Mouse (Mus musculus): Measurements from ENCODE around the gene Syngap1. TPM values are rescaled to one million over a fixed set of nuclear protein-coding genes. Genes with fewer than 3 reads are reported as not detected.
"Not testable (repeated sequence)": the region's sequence is repeated elsewhere in the genome, so short reads cannot be mapped to it uniquely, and the experiment has no call there.

Gene Syngap1
- total RNA-seq, 2 experiments from 2014 or later, result 4.1 to 6.4 TPM

- DNase-seq, result not testable (repeated sequence)
- intact Hi-C loops (cut with DNase I), result loop anchor here (10.0 kb wide), 1 partner anchor 63 kb away; the partner anchor contains the start of gene Kifc5b
Measured at GRCm38 (mm10) chr17:26977354-26977753, 36.3 kb downstream of the Syngap1 start.

GRCm38 (mm10) chr17:26979426-26979825 lies 38.4 kb downstream of the Syngap1 start:
- intact Hi-C loops (cut with DNase I), result loop anchor here (10.0 kb wide), 1 partner anchor 65 kb away; the partner anchor contains the start of gene Kifc5b

GRCm38 (mm10) chr17:26981050-26981449 lies 40.0 kb downstream of the Syngap1 start:
- intact Hi-C loops (cut with DNase I), result no loop called here
- no peak for DNase-seq

More at GRCm38 (mm10) chr17:26979426-26979825, 38.4 kb downstream of the Syngap1 start:
- DNase-seq, result no peak

- intact Hi-C loops (cut with DNase I), result no loop called here
- DNase-seq, result no peak
Measured at GRCm38 (mm10) chr17:26983382-26983781, 42.3 kb downstream of the Syngap1 start.

- no peak for DNase-seq
- intact Hi-C loops (cut with DNase I), result no loop called here
Measured at GRCm38 (mm10) chr17:26985503-26986179, 44.6 kb downstream of the Syngap1 start.

GRCm38 (mm10) chr17:26990521-26990920 lies 49.5 kb downstream of the Syngap1 start:
- DNase-seq, result no peak

GRCm38 (mm10) chr17:26994410-26994809 lies 53.4 kb downstream of the Syngap1 start:
- intact Hi-C loops (cut with DNase I), result no loop called here
- DNase-seq, result peak; percentile 64 to 71

More at GRCm38 (mm10) chr17:26990521-26990920, 49.5 kb downstream of the Syngap1 start:
- intact Hi-C loops (cut with DNase I), result no loop called here

GRCm38 (mm10) chr17:26995006-26995405 lies 54.0 kb downstream of the Syngap1 start:
- intact Hi-C loops (cut with DNase I), result no loop called here
- DNase-seq, result no peak

GRCm38 (mm10) chr17:26995562-26995961 lies 54.5 kb downstream of the Syngap1 start:
- intact Hi-C loops (cut with DNase I), result no loop called here
- no peak for DNase-seq

- DNase-seq, result no peak
- intact Hi-C loops (cut with DNase I), result no loop called here
Measured at GRCm38 (mm10) chr17:26997661-26998060, 56.6 kb downstream of the Syngap1 start.

- intact Hi-C loops (cut with DNase I), result no loop called here
- no peak for DNase-seq
Measured at GRCm38 (mm10) chr17:26998283-26998682, 57.2 kb downstream of the Syngap1 start.

- intact Hi-C loops (cut with DNase I), result no loop called here
- no peak for DNase-seq
Measured at GRCm38 (mm10) chr17:26999996-27000395, 58.9 kb downstream of the Syngap1 start.

GRCm38 (mm10) chr17:27001151-27001550 lies 60.1 kb downstream of the Syngap1 start:
- intact Hi-C loops (cut with DNase I), result no loop called here
- no peak for DNase-seq

- intact Hi-C loops (cut with DNase I), result no loop called here
- DNase-seq, result no peak
Measured at GRCm38 (mm10) chr17:27001889-27002288, 60.8 kb downstream of the Syngap1 start.

GRCm38 (mm10) chr17:27004431-27004830 lies 63.4 kb downstream of the Syngap1 start:
- DNase-seq, result peak; percentile 58 to 81
- intact Hi-C loops (cut with DNase I), result no loop called here

- intact Hi-C loops (cut with DNase I), result no loop called here
- DNase-seq, result no peak
Measured at GRCm38 (mm10) chr17:27004903-27005485, 63.9 kb downstream of the Syngap1 start.

GRCm38 (mm10) chr17:27005644-27006043 lies 64.6 kb downstream of the Syngap1 start:
- no peak for DNase-seq
- intact Hi-C loops (cut with DNase I), result no loop called here

- no peak for DNase-seq
- intact Hi-C loops (cut with DNase I), result no loop called here
Measured at GRCm38 (mm10) chr17:27008277-27008676, 67.2 kb downstream of the Syngap1 start.

- intact Hi-C loops (cut with DNase I), result no loop called here
Measured at GRCm38 (mm10) chr17:27011167-27011566, 70.1 kb downstream of the Syngap1 start.

GRCm38 (mm10) chr17:27011998-27012672 lies 71.1 kb downstream of the Syngap1 start:
- DNase-seq, result no peak
- intact Hi-C loops (cut with DNase I), result no loop called here

More at GRCm38 (mm10) chr17:27011167-27011566, 70.1 kb downstream of the Syngap1 start:
- no peak for DNase-seq

- no peak for DNase-seq
- intact Hi-C loops (cut with DNase I), result no loop called here
Measured at GRCm38 (mm10) chr17:27012909-27013308, 71.9 kb downstream of the Syngap1 start.

Data from heart, postnatal 36 days (tissue).